Mouse (Mus musculus) lung, adult 18-20 months (tissue): ENCODE results near the gene Hunk.

Source experiments
- DNase-seq, 2 experiments: peaks; one replicate each; pipeline ENCODE4 v3.0.0; 2022; ENCODE audit warnings: mixed read lengths in 2 of 2

Gene Hunk

DNA sequence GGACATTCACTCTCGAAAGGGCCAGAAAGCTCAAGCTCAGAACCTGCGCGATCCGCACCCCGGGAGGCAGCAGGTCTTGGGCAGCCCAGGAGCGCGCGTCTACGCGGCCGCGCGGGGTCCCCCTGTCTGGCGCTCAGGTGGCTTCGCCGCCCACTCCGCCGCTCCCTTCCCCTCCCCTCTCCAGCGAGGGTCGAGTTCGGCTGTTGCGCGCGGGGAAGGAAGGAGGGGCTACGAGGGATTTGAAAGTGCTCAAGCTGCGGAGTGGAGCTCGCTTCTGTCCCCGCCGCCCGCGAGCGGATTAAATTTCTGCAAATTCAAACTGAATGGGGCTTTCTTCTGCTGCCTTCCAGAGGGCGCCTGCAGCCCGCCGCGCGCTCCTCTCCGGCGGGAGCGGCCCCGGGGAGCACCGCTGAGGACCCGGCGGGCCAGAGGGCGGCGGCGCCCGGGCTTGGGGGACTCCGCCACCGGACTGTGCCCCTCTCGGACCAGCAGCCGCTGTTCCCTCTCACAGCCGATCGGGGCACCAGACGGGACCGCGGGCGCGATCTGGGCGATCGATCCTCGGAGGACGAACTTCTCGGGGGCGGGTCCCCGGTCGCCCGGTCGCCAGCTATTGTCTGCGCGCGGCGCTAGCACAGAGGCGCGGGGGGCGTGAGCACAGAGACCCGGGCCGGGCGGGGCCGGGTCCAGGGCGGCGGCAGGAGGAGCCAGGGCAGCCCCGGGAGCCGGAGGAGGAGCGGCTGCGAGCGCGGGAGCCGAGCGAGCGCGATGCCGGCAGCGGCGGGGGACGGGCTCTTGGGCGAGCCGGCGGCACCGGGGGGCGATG lies at the start of gene Hunk:
Hunk (plus strand) TSS at position 326 of the 826 bp plus-strand sequence.
- DNase-seq, result peak; percentile 24 to 32

DNA sequence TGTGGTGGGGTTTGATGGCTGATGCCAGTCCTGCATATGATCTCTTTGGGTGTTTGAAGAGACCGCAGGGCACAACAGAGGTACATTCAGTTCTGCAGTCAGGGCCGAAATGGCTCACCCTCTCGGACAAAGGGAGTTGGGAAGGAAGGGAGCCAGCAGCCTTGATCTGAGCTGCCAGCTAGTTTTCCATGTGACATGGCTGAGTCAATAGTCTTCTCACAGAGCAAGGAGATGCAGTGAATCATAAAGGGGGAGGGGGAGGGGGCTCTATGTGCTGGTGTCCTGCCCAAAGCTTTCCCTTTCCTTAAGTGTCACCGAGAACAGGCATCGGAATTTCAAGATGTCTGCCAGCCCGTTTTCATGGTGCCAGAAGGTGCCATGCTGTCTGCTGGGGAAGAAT lies 46.8 kb upstream of the Hunk start:
- DNase-seq, result no peak

DNA sequence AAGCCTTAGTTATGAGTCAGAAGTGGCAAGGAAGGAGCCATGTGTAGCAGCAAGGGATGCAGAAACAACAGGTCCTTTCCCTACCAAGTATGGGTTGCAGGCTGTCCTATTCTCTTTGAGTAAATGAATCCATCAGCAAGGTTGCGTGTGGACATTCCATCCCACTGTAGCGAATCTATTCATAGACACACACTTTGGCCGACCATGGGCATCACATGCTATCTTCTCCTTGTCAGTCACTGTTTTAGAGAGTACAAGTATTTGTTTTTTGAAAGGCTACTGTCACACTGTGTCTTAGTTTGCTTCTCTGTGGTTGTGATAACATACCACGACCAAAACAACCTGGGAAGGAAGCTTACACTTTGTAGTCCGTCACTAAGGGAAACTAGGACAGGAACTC lies 44.7 kb upstream of the Hunk start:
- DNase-seq, result no peak

DNA sequence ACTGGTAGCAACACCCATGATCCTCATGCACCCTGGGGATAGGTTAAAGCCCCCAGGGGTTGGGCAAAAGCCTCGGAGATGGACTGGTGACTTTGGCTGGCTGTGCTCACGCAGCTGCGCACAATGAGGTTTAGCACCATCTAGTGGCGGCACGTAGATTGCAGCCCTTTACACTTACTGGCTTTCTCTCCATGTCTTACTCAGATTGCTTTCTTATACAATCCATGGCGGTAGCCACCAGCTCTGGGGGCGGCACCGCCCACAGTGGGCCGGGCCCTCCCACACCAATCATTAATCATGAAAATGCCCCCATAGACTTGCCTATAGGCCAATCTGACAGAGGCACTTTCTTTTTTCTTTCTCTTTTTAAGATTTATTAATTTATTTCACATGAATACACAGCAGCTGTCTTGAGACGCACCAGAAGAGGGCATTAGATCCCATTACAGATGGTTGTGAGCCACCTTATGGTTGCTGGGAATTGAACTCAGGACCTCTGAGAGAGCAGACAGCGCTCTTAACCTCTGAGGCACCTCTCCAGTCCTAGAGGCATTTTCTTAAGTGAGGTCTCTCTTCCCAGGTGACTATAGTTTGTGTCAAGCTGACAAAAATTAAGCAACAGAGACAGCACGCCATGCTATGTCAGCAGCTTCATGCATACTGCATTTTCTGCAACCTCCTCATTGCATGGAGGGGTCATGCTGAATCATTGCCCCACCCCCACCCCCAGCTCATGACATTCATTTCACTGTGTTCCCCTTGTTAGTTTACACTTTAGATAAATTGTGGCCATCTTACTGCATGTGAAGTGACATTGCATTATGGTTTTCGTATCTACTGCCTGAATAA lies 35.9 kb upstream of the Hunk start:
- DNase-seq, result peak; percentile 66 to 70

DNA sequence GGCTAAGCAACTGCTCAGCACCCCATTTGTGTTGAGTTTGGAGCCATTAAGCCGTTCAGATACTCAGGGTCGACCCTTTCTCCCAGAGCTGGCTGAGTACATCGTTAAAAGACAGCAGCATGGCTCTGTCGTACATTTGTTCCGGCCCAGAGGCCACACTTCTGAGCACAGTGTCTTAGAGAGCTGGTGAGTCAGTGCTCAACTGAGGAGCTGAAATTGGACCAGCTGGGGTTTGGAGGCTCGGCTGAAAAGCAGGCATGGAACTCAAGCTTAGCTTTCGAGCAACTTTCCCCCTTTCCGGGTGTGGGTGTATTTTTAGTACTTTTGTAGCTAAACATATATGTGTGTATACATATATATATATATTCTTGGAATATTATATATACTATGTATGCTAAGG lies 34.1 kb upstream of the Hunk start:
- no peak for DNase-seq

- peak in 1 of 2 experiments; percentile 29 for DNase-seq
Observed at GRCm38 (mm10) chr16:90352691-90353090, 33.1 kb upstream of the Hunk start.

DNA sequence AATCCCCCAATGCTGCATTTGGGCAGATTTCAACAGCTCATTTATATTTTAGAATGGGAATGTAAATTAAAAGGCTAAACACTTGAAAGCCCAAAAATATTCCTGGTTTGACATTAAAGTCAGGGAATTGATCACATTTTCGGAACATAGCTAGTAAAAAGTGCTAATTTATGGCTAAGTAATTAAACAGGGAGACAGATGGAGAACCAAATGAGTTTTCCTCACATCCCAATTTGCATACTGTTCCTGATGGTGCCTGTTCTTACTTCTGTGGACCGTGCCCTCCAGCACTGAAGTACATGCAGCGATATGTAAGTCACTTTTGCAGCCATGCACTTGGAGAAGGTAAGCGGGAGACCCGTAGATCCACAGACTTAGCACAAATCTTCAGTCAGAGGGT lies 32.7 kb upstream of the Hunk start:
- DNase-seq, result no peak

DNA sequence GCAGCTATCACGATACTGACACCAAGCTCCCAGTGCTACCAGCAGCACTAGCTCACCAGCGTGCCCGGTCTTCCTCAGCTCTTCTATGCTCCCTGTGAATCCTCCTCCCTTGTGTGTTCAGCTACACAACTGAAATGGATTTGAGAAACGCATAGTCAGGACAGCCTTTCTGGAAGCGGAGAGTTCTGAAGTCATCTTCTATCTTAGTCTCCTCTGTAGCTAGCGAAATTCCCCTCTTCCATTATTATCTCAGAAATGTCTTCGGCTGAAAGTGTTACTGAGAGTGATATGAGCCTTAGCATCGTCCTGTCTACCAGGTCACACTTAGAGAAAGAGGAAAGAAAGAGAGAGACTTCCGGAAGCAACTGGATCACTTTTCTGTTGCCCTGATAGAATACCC lies 26.5 kb upstream of the Hunk start:
- DNase-seq, result no peak

DNA sequence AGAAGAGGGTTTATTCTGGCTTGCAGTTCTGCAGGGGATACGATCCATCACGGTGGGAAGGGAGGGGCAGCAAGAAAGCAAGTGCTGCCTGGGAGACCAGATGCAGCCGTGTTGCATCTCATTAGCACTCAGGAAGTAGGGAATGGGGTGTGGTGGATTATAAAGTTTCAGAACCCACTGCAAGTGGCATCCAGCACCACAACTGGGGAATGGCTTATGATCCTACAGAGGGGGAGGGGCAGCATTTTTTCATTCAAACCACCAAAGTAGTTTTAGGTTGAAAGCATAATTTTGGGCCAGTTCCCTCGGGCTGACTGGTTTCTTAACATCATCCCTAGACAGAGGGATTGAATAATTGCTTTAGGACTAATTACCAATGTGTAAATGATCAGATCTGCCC lies 26.1 kb upstream of the Hunk start:
- no peak for DNase-seq

DNA sequence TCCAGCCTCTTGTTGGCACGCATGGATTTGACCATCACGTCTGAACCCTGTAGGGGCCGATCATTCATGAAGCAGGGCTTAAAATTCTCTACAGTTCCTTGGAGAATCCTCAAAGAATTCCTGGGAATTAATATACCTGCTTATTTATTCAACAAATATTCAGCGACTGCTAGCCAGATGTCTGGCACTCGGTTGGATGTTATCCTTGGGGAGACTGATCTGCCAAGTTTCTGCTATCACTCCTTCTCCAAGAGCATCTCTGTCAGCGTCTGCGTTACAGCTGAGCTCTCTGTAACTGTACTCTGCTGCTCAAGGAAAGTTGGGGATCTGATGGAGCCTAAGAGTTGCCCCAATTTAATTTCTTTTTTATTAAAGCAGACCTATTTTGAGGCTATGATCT lies 25.5 kb upstream of the Hunk start:
- no peak for DNase-seq

GRCm38 (mm10) chr16:90362926-90363325 lies 22.9 kb upstream of the Hunk start:
- no peak for DNase-seq

GRCm38 (mm10) chr16:90379897-90380296 lies 5.9 kb upstream of the Hunk start:
- peak; percentile 52 to 65 for DNase-seq

- DNase-seq, result no peak
Observed at GRCm38 (mm10) chr16:90381633-90382032, 4.2 kb upstream of the Hunk start.

GRCm38 (mm10) chr16:90382701-90383280 lies 3.0 kb upstream of the Hunk start:
- no peak for DNase-seq

DNA sequence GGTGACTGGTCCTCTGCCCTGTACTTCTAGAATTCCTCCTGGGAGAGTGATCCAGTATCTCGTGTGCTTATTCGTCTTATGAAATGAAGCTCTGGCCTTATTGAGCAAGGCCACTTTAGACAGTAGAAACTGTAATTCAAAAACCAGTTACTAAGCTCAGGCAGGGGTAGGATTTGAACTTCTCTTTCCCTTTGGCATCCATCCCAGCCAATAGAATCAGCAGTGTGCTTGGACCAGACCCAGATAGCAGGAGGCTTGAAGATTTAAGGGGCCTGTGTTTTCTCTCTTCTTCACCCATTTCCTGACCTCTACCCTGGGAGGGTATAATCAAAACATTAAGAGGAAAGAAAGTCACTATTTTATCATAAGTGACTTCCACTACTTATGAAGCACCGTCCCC lies 1.8 kb upstream of the Hunk start:
- no peak for DNase-seq

- DNase-seq, result no peak
Observed at GRCm38 (mm10) chr16:90384846-90385245, 967 bp upstream of the Hunk start.

GRCm38 (mm10) chr16:90385326-90385687 lies 506 bp upstream of the Hunk start:
- peak in 1 of 2 experiments; percentile 8 for DNase-seq

DNA sequence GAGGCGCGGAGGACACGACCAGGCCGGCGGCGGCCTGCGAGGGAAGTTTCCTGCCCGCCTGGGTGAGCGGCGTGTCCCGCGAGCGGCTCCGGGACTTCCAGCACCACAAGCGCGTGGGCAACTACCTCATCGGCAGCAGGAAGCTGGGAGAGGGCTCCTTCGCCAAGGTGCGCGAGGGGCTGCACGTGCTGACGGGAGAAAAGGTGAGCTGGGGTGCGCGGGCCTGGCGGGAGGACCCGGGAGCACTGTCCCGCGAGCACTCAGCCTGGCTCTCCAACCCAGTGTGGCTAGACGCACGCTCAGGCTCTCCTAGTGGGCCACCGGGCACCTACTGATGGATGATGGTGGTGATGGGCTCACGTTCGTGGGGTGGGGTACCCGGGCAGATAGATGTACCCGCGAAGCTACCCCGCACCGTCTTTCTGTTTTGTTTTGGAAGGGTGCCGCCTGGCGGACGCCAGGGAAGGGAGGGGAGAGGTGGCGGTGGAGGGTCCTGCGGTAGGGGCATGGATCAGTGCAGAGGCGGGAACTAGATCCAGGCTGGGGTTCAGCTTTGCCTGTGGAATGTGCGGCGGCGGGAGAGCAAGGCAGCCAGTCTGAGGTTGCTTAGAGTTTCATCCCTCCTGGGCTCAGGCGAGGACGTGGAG lies 824 bp downstream of the Hunk start:
- DNase-seq, result peak; percentile 12 to 24

DNA sequence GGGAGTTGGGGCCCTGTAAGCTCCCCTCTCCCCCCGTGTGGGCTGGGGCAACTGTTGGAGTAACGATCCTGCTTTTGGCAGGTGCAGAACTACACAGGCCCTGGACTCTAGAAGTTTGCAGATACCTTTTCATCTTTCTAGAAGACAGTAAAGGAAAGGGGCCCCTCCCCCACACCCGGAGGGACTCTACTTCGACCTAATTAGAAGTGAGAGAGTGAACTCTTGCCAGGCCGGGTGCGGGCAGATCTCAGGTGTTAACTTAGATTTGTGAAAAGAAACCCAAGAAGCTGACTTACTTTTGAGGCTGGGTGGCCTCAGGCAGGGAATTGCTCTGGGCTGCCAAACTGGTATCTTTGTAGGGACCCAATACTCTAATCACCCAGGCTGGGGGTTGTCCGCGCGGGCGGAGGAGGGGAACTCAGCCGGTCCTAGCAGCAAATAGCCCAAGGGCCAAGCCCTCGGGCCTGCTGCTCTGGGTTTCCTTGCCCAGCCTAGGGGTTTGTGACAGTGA lies 1.4 kb downstream of the Hunk start:
- DNase-seq, result no peak

DNA sequence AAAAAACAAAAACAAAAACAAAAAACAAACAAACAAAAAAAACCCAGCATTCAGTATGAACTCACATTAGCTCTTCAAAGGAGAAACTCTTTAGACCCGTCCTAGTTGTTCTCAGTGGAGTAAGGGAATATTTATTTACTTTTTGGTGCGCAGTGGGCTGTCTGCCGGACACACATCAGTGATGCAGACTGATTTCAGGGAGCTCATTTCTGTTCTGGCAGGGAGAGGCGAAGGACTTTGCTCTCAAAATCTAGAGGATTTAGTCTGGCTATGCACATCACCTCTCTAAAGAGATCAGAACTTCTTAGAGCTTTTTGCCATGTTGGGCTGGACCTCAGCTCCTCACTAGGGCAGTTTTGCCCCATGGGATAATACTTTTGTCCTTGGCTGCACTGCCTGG lies 2.1 kb downstream of the Hunk start:
- no peak for DNase-seq

GRCm38 (mm10) chr16:90389103-90389750 lies 3.4 kb downstream of the Hunk start:
- no peak for DNase-seq

DNA sequence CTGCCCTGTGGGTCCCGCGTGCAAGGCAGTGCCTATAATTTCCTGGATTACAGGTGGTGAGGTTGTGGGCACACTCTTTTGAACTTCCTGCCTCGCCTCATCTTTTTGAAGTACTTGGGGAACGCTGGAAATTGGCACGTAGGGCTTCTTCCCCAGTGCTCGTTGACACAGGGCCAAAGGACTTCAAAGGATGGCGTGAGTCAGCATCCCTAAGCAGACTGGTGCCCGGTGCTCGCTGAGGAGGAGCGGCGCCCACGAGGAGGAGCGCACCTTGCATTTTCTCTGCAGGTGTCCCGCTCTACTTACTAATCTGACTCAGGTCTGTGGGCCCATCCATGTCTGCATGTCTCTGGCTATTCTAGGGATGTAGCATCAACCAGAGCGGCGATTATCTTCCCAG lies 4.9 kb downstream of the Hunk start:
- DNase-seq, result peak in 1 of 2 experiments; percentile 33
